8 mouse cellular contexts compared by ENCODE assay signal in genomic region chr15:85043116-85043515, GRCm38 (mm10). TPM values are rescaled to one million over a fixed set of nuclear protein-coding genes. Genes with fewer than 3 reads are reported as not detected.
DNase-seq lines count a peak whose midpoint lies in the region; ATAC-seq and TF ChIP-seq lines count a peak whose summit lies in the region.

No protein-coding gene starts in this region.

- TF ChIP-seq CTCF in gastrocnemius, adult 2 months (IDR thresholded peaks at IDR 0.05) = no peak

- H3K4me1 ChIP-seq in limb, embryonic 11.5 days (ENCODE audit: control insufficient read depth, insufficient read depth, low read length) = peaks cover 12% of the 10 kb centered on the region

- H3K9me3 ChIP-seq in limb, embryonic 11.5 days (ENCODE audit: control insufficient read depth, low read length) = no peaks in the 10 kb centered on the region

- H3K9ac ChIP-seq in limb, embryonic 11.5 days (ENCODE audit: low read length) = peak overlapping the region; percentile 5; the same call in 1 of the 2 replicates

- no peak for DNase-seq in gastrocnemius, adult 2 months
- DNase-seq in gastrocnemius, adult 8-10 months (ENCODE audit: low spot score in 2 of 2) = no peak
- DNase-seq in thymus, postnatal 4 days = peak; percentile 31
- no peak for DNase-seq in thymus, postnatal 36 days
- no peak for DNase-seq in limb, embryonic 11.5 days (ENCODE audit: low spot score)
- DNase-seq in right cerebral cortex, postnatal 10 days (ENCODE audit: low spot score in 2 of 2) = no peak
- DNase-seq in embryo, embryonic 10 days (ENCODE audit: low spot score) = no peak
- no peak for DNase-seq in frontal cortex, postnatal 14 days (ENCODE audit: low spot score in 2 of 2)

- no peak overlapping the region for H3K4me2 ChIP-seq in limb, embryonic 11.5 days (ENCODE audit: low read depth, severe bottlenecking)

- no peak for ATAC-seq in limb, embryonic 11.5 days (ENCODE audit: insufficient number of reproducible peaks, low FRiP score, low TSS enrichment, low read depth)

- 43% methylated on average over 5 of the region's 5 CpGs for WGBS in limb, embryonic 11.5 days

- intact Hi-C loops in gastrocnemius, adult 2 months (cut with DNase I) = no loop called here

- H3K4me3 ChIP-seq in gastrocnemius, adult 2 months = no peak overlapping the region
- no peak overlapping the region for H3K4me3 ChIP-seq in limb, embryonic 11.5 days (ENCODE audit: low read depth, low read length)

- peaks cover 5% of the 10 kb centered on the region; the same call in 1 of the 2 replicates for H3K36me3 ChIP-seq in limb, embryonic 11.5 days (ENCODE audit: control insufficient read depth, insufficient read depth, low read length)

- no peaks in the 10 kb centered on the region for H3K27me3 ChIP-seq in limb, embryonic 11.5 days (ENCODE audit: control insufficient read depth, insufficient read depth, low read length)

- H3K27ac ChIP-seq in gastrocnemius, adult 2 months = peak overlapping the region; percentile 74
- H3K27ac ChIP-seq in limb, embryonic 11.5 days (replicated peaks; ENCODE audit: low read depth, low read length) = peak overlapping the region; percentile 54

RNA-seq across cellular contexts. Expression of gene Fam118a, which starts 14.4 kb away (rescaled TPM):
- 1 to 10 TPM; 4.7 to 5.9 TPM for total RNA-seq in gastrocnemius, adult 2 months (2021)
- total RNA-seq in gastrocnemius, adult 8-10 months (2022) = 1 to 10 TPM; 4.3 to 6.2 (median 5.2) TPM
- 23.2 and 27.0 TPM in 2 replicates for polyA plus RNA-seq in limb, embryonic 11.5 days (2014; fragmentation: Nextera tagmentation; extraction: Ambion mirVana)

RNA-seq across cellular contexts. Expression of gene Upk3a, which starts 26.2 kb away (rescaled TPM):
- total RNA-seq in gastrocnemius, adult 2 months (2021) = not detected
- total RNA-seq in gastrocnemius, adult 8-10 months (2022) = not detected
- polyA plus RNA-seq in limb, embryonic 11.5 days (2014; fragmentation: Nextera tagmentation; extraction: Ambion mirVana) = not detected in 2 replicates

RNA-seq across cellular contexts. Expression of gene 5031439G07Rik, which starts 54.8 kb away (rescaled TPM):
- 100 to 1,000 TPM in 1 of 2 experiments, 10 to 100 TPM in 1; 67.5 to 103 TPM for total RNA-seq in gastrocnemius, adult 2 months (2021)
- 100 to 1,000 TPM; 103 to 132 (median 110) TPM for total RNA-seq in gastrocnemius, adult 8-10 months (2022)
- polyA plus RNA-seq in limb, embryonic 11.5 days (2014; fragmentation: Nextera tagmentation; extraction: Ambion mirVana) = 9.5 and 19.4 TPM in 2 replicates
